Mouse (Mus musculus): ENCODE data around the gene Slc1a1.
A peak's percentile ranks its signal among the peaks of the same experiment; 100 is the strongest.

The Slc1a1 gene

DNA sequence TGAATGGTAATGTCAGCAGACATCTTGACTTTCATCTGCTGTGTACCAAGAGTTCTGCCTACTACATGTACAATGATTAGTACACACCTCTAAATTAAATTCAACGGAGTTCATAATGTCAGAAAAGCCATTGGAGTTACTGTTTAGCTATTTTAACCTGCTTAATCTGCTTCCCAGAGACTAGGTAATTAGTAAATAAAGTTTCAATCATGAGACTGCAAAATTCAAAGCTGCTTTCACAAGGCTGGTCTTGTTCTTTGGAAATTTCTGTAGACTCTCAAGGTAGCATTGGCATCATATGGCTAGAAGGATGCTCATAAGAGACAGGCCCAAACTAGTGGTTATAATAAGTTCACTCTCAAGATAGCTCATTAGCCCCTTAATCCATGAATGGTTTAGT, 20.0 kb downstream of the Slc1a1 start:
- DNase-seq (ENCODE audit: low spot score) = no peak

DNA sequence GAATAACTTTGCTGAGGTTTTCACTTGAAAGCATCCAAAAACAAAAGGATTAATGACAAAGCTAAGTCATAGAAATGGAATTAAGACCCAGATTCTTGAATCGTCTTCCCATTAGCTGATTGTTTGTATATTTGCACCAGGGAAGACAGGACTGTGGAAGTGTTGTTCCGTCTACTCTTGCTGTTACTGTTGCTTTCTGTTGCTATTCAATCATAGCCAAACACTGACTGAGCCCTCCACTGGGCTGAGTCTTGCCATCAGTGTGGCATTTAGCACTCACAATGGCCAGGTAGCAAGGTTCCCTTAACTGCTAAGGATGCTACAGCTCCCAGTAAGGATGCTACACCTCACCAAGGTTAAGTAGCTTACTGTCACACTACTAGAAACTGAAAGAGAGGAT, 25.4 kb downstream of the Slc1a1 start:
- no peak for DNase-seq (ENCODE audit: low spot score)

DNA sequence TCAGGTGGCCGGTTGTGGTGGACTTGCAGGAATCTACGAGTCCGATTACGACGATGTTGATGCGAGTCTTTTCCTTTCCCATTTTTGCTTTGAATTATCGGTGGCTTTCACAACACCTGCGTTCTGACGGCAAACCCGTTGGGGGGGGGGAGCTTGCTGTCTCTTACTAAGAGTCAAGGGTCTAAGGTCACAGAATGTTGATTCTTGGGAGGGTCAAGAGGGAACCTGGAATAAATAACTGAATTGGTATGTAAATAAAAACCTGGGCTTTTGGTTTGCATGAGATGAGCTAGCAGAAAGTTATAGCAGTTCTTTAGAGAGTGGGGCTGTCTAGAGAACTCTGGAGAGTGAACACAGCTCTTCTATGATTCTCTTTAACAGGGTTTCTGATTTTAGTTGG, 28.8 kb downstream of the Slc1a1 start:
- no peak for DNase-seq (ENCODE audit: low spot score)

DNA sequence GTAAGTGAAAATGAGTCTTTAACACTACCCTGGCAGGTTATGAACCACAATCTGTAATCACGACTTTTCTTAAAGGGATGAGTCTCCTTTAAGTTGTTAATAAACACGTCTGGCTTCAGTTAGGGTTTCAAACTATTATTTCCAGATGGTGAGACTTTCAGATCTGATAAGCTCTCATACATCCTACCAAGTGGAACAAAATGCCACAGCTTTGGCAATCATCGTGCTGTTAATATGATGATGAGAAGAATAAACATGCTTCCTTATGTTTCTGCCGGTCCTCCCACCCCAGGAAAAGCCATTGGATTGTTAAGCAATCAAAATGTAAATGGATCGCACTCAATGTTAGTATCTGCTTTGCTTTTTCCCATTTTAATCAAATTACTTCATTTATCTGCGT, 30.1 kb downstream of the Slc1a1 start:
- no peak for DNase-seq (ENCODE audit: low spot score)

DNA sequence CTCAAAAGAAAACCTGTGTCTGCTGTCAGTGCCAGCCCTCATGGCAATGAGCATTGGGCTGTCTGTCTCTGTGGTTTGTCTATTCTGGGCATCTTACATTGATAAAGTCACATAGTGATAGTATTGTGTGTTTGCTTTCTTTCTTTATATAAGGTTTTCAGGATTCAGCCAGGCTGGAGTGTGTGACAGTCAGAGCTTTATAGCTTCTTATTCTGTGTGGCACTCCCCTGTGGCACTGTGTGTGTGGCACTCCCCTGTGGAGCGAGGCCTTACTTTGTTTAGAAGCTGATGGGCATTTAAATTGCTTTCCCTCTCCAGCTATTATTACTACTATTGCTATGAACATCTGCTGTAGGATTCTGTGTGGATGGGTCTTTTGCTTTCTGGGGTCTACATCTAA, 30.7 kb downstream of the Slc1a1 start:
- no peak for DNase-seq (ENCODE audit: low spot score)

DNA sequence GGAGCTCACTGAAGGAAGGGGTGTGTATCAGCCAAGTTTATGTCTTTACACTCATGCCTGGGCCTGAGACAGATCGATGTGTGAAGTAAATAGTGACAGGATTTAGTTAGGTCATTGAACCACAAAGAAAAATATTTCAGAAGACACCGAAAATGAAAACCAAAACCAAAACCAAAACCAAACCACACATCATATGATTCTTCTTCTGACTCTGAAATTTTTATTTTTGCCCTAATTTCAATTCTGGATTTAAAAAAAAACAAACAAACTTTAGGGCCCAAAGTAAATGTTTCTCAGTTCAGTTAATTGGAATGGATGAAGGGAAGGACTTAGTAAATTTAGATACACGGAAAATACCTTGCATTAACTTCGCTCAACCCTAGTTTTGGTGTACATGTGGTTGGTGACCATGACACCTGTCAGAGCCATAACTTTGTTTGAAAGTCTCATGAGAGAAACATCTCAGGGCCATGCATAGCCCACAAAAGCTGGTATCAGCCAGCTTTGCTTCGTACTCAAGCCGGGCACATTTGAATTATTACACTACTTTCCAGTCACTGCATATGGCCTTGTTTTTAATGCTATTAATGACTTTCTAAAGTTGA, 34.5 kb downstream of the Slc1a1 start:
- no peak for DNase-seq (ENCODE audit: low spot score)

DNA sequence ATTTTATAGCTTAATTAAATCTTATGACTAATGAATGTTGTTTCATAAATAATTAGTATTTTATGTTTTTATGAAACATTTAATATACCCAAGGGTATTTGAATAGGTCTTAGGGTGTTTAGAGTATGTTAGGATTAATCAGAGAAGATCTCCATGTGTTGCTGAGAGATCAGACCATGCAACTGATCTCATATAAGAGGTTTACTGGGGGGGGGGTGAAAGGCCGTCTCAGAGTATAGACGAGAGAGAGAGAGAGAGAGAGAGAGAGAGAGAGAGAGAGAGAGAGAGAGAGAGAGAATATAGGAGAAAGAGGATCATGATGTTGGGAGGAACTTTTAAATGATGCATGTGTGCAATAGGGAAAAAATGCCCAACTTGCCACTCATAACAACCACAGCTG, 35.5 kb downstream of the Slc1a1 start:
- DNase-seq (ENCODE audit: low spot score) = no peak

DNA sequence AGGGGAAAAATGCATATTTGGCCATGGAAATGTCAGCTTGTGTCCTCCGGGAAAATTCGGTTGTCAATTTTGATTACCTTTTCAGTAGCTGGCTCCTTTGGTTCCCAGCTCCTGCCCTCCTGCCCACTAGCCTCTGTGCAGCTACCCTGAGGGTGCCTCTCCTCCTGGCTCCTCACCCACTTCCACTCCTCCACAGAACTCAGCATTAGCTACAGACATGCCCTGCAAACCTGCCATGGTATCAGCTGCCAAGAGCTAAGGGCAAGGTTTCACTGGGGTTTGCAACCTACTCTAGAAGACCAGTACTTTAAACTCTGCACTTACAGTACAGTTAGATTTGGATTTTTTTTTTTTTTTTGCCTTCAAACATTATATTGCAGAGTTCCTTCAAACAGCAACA, 44.6 kb downstream of the Slc1a1 start:
- DNase-seq (ENCODE audit: low spot score) = no peak

DNA sequence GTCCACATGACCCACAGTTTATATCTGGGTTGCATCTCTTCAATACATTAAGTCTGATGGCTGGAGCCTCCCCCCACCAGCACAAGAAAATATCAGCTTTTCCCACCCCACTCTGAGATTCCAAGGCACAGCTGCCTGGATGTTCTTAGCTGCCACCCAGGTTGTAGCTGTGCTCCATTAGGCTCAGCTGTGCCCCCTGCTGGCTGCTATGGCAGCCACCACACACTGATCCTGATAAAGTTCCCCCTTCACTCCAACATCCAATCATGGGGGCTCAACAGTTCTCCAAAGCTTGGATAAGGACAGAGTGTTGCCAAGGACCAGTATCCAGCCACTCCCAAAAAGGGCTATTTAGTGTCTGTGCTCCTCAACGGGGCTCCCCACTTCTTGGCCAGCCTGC, 48.3 kb downstream of the Slc1a1 start:
- DNase-seq (ENCODE audit: low spot score) = peak; percentile 12

DNA sequence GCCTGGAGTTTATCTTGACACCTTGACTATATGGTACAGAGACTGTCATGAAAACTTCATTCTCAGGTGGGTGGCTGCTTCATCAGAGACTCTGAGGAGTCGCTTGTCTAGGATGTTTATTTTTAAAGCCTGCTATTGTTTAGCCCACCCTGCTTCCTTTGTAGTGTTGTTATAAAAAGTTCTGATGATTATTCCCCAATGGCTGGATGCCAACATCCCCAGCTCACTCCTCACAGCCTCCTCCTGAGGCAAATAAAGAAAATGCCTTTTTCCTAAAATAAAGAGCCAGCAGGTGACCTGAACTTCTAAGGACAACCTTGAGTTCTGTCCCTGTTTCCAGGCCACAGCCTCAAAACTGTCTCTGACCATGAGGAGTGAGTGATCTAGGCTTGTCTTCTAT, 53.6 kb downstream of the Slc1a1 start:
- no peak for DNase-seq (ENCODE audit: low spot score)

DNA sequence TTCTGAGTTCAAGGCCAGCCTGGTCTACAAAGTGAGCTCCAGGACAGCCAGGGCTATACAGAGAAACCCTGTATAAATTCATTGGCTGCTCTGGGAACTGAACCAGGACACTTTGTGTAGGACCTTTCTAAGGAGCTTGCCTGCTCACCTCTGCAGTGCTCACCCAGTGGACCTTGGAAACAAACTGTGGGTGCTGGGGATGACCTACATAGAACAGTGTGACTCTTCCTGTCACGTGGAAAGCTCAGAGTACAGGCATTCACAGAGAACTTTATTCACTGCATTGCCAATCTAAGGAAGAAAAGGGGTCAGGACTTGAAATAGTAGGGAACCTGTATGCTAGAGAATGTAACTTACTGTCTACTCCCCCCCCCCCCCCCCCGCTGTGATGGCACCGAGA, 54.4 kb downstream of the Slc1a1 start:
- no peak for DNase-seq (ENCODE audit: low spot score)

DNA sequence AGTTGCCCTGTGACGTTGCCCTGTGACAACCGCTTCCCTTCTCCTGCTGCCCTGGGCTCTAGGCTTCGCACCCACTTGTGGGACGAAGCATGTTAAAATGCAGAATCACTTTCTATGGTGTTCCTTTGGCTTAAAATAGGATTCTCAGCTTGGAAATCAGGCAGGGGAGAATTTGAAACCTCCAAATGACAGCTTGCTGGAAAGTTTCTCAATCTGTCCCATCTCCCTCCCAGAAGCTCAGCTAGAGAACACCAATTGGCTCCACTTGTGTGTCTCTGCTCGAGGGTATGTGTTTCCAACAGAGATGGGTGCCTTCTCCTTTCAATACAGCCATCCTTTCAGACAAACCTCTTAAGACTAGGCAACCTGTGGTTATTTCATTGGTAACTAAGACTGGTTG, 56.4 kb downstream of the Slc1a1 start:
- DNase-seq (ENCODE audit: low spot score) = no peak

DNA sequence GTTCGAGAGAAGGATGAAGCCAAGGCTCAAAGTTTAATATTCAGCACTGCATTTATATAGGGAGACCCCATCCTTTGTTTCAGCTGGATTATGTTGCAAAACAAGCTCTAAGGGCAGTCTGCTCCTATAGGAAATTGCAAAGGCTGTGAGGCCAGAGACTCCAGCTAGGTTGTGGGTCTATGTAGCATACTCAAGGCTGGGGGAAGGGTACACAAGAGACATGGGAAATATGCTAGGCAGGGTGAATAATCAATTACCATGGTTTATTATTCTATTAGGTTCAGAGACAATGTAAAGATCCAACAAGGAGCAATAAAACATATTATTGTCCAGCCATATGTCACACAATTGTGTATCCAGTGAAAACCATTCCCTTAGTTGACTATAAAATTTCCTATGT, 57.0 kb downstream of the Slc1a1 start:
- no peak for DNase-seq (ENCODE audit: low spot score)

DNA sequence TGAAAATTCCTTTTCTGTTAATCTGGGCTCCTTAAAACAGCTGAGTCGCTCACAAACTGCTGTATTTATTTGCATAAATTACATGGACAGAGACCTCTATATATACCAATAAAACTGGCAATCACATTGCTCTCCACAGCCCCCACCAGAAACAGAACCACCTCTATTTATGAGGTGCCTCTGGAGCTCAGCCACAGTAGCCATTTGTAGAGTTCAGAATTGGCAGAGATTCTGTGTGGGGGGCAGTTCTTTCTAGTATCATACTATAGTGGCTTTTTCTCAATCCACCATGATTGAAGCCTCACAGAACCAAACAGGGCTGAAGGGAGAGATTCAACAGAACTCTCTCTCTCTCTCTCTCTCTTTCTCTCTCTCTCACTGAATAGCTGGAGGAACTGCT, 61.8 kb downstream of the Slc1a1 start:
- no peak for DNase-seq (ENCODE audit: low spot score)

DNA sequence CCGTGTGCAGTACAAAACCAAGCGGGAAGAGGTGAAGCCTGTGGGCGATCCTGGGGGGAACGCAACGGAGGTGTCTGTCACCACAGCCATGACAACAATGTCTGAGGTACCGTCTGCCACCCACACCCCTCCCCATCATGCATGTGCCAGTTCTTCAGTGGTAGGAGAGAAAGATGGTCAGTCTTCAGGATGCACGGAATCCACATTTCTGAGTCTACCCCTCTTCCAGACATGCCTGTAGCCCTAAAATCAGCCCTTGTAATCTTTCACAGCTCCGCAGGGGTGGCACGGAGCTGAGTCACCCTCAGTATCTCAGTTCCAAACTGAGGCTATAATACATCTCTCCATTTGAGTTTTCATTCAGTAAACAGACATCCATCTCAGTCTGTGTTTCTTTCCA, 62.6 kb downstream of the Slc1a1 start:
- DNase-seq (ENCODE audit: low spot score) = no peak

DNA sequence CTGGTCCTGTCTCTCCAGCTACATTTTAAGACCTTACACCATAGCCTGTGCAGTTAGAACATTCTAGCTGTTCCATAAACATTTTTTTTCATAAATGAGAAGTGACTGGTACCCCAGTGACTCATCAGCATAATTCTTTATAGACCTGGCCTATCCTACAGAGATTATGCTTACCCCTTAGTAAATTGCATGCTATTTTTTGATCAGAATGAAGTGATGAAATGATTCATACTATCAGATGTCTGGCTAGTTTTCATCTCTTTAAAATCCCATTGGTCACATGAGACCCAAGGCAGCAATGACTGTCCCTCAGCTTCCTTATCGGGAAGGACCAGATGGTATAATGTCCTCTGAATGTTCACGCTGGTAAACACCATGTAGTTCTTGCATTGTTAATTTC, 65.9 kb downstream of the Slc1a1 start:
- no peak for DNase-seq (ENCODE audit: low spot score)

DNA sequence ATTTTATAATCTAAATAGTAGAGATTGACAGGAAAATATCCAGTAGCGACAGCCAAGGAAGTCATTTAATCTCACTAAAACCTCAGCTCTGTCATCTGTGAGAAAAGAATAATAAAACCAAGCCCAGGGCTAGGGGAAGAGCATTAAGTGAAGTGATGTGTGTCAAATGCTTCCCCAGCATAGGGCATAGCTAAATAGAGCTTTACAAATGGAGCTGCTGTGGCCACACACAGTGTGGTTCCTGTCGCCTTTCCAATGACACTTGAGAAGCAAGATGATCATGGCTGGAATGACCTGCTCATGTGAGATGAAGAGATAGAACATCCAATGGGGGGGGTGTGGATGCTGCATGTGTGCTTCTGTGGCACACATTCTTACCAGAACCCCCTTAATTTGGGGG, 67.3 kb downstream of the Slc1a1 start:
- no peak for DNase-seq (ENCODE audit: low spot score)

DNA sequence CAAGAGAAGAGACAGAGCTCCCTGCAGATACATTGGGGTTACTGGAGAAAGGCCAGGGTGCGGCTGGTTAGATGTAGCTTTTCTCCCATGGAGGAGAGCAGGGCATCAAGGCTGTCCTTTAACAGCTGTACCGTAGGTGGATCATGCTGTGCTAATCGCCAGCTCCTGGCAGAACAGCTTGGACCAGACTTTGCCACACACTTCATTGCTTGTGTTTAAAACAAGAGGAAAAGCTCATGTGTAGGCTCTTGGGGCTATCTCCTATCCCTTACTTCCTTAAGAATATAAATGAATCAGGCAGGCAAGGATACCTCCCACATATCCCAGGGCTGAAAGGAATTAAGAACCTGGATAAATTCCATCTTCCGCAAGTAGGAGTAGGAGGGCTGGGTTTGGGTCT, 68.0 kb downstream of the Slc1a1 start:
- DNase-seq (ENCODE audit: low spot score) = no peak

DNA sequence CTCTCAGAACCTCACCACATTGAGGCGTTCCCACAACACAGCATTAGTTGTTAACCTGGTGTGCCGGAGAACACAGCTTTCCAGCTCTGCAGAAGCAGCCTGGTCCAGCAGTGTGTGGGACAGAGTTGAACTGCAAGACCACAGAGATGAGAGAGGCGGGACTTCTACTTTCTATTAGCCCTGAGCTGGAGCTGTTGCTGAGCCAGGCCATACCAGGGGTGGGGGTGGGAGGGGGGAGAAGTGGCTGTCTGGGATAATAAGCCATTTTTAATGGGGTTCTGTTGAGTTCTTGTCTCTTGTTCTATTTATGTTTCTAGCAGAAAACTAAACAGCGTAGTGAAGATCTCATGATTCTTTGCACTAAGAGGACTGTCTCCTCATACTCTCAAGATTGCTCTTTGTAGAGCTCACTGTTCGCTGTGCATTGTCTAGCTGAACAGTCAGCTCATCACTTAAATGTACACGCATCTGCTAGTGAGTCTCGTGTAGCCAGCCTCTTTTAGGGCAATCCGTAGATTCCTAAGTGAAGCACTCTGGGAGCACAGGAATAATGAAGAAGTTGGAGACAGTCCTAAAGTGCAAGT, 68.8 kb downstream of the Slc1a1 start:
- no peak for DNase-seq (ENCODE audit: low spot score)

DNA sequence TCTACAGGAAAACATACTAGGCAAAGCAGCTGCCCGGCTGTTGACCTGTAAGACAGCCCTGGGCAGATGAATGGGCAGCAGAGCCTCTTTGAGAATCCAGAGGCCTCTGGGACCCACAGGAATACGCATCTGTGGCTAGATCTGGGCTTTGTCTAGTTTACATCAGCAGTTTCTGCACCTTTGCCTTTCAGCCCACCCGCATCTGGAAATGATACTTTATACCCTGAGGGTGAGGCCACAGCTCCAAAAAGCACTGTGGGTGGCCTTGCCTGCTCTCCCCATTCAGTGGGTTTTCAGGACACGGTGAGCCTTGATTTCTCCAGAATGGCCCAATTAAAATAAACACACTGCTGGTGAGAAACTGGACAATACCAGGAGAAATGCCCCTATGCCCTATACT, 73.3 kb downstream of the Slc1a1 start:
- DNase-seq (ENCODE audit: low spot score) = no peak

DNA sequence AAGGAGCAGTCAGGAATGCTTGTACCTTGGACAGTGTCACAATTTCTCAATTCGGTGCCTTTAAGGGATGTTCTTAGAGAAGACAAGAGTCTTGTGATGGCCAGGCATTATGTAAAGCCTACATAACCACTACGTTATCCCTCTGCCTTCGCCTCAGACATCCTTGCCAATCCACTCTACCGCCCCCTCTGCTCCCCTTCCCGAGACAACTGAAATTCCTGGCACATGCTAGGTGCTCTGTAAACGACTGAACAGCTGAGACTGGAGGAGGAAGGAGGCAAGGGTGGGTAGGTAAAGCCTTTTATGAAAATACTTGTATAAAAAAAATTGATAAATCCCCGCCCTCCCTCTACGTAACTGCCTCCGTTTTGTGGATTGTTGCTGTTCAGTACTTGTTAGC, 73.8 kb downstream of the Slc1a1 start:
- no peak for DNase-seq (ENCODE audit: low spot score)

DNA sequence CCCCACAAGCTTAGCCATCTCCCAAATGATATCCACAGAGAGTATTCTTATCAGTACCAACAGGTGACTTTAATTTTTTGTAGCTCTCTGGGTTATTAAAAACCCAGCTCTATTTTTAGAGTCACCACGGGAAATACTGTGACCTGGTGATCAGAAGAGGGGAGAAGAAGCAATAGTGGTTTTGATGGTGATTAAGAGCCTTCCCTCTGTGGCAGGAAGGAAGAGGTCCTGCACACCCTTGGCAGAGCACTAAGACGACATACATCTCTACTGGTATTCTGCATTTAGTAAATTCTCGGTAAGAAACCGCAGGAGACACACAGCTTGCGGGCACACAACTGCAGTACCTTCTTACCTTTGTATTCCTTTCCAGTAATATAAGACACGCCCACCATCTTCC, 79.7 kb downstream of the Slc1a1 start:
- DNase-seq (ENCODE audit: low spot score) = no peak

DNA sequence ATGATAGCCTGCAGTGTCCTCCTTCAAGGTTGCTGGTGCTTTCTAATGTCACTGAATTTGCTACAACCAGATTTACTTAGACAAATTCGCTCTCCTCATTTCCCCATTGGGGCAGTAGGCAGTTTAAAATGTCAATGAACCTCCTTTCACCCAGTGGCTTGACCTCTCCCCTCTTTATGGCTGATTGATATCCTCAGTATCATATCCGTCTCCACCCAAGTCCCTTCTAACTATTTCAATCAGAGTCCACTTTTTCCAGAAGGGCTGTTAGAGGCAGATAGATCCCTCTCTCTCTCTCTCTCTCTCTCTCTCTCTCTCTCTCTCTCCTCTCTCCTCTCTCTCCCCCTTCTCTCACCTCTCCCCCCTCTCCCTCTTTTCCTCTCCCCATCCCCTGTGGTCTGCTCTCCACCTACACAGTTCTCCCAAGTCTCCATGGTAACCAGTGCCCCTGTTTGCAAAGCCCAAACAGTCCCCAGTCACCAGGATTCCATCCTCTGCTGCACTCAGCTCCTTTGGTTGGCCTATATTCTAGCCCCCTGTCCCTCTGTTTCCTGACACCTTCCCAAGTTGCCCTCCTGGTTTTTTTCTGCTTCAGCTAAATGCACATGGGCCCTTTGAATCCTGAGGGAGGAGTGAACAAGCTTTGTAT, 80.9 kb downstream of the Slc1a1 start:
- DNase-seq (ENCODE audit: low spot score) = no peak

DNA sequence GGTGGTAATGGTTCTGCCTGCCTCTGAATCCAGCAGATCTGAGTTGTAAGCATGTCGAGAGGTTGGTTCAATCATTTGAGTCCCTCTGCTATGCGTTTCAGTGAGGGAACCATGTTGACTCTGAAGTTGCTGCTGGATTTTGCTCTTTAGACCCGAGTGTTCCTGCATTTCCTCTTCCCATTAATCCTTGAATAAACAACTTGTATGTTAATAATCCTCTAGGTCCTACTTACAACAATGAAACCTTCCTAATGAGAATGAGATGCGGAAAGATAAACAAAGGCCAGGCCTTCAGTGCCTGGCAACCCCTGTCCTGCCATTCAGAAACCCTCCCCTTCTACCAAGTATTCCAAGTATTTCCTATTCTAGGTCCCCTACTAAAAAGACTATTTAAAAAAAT, 81.6 kb downstream of the Slc1a1 start:
- no peak for DNase-seq (ENCODE audit: low spot score)

Measured in urinary bladder, postnatal 25 days (tissue).